Mouse (Mus musculus): Measurements from ENCODE around the gene B830017H08Rik.

DNA sequence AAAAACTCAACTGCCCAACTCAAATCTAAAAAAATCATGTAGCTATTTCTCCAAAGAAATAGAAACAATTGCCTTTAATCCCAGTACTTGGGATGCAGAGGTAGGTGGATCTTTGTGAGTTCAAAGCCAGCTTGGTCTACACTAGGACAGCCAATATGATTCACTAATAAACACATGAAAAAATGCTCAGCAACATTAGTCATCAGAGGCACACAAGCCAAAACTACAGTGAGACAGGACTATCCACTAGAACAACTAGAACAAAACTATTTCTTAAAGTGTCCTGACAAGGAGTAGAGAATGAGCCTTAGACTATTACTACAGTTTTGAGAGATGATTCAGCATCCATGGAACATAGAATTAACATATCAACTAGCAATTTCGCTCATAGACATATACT is 43.2 kb downstream of the B830017H08Rik start:
- TF ChIP-seq PAX5 (IDR thresholded peaks at IDR 0.05; ENCODE audit: low read length) = no peak
- TF ChIP-seq JUND (conservative IDR thresholded peaks at IDR 0.05; ENCODE audit: low read depth, low read length) = no peak
- TF ChIP-seq POLR2AphosphoS2 (IDR thresholded peaks at IDR 0.05; ENCODE audit: low read depth, low read length) = no peak
- TF ChIP-seq ZNF384 (IDR thresholded peaks at IDR 0.05; ENCODE audit: low read depth, low read length) = no peak
